Mouse (Mus musculus): ENCODE results near the gene Ifnl3. TPM values are rescaled to one million over a fixed set of nuclear protein-coding genes. Genes with fewer than 3 reads are reported as not detected.
"Not testable (repeated sequence)": the region's sequence is repeated elsewhere in the genome, so short reads cannot be mapped to it uniquely, and the experiment has no call there.

The Ifnl3 gene
- not detected for total RNA-seq (2021)
- long read RNA-seq, experiment 1, result 0 reads
- long read RNA-seq, experiment 2, result 0 reads

- DNase-seq (ENCODE audit: low spot score in 2 of 2), result not testable (repeated sequence)
These were observed at the start of gene Ifnl3 for GRCm38 (mm10) chr7:28522536-28522935. Ifnl3 (plus strand) TSS chr7:28522836.

DNA sequence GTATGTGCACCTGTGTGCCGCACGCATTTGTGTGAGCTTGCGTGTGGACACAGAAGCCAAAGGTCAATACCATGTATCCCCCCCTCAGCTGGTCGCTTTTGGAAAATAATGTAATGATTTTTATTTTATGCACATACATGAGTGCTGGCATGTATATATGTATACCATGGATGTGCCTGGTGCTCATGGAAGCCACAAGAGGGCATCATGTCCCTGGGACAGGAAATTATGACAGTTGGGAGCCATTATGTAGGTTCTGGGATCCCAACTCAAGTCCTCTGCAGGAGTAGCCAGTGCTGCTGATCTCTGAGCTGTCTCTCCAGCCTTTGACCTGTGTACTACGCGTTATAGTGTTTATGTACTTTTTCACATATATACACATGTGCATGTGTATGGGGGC, 46.4 kb upstream of the Ifnl3 start:
- no peak for DNase-seq (ENCODE audit: low spot score in 2 of 2)

GRCm38 (mm10) chr7:28477363-28477762, 45.3 kb upstream of the Ifnl3 start:
- no peak for DNase-seq (ENCODE audit: low spot score in 2 of 2)

DNA sequence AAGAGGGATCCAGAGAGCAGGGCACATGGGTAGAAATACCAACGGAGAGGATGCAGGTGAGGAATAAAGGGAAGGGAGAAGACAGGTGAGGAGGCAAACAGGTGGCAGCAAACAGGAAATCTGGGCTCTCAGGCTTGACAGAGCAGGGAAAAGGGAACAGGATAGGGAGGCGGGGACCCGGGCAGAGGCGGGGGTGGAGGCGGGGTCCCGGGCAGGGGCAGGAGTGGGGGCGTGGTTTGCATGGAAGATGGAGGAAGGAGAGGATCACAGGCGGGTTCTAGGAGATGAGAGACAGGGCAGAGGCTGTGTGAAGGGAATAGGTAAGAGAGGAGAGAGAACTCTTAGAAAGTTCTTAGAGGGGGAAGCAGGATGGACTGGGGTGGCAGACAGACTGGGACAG, 43.8 kb upstream of the Ifnl3 start:
- no peak for DNase-seq (ENCODE audit: low spot score in 2 of 2)

GRCm38 (mm10) chr7:28482854-28483253, 39.8 kb upstream of the Ifnl3 start:
- no peak for DNase-seq (ENCODE audit: low spot score in 2 of 2)

GRCm38 (mm10) chr7:28484192-28484591, 38.4 kb upstream of the Ifnl3 start:
- no peak for DNase-seq (ENCODE audit: low spot score in 2 of 2)

GRCm38 (mm10) chr7:28488030-28488491, 34.6 kb upstream of the Ifnl3 start:
- no peak for DNase-seq (ENCODE audit: low spot score in 2 of 2)

GRCm38 (mm10) chr7:28490410-28490809, 32.2 kb upstream of the Ifnl3 start:
- DNase-seq (ENCODE audit: low spot score in 2 of 2), result no peak

GRCm38 (mm10) chr7:28490903-28491302, 31.7 kb upstream of the Ifnl3 start:
- DNase-seq (ENCODE audit: low spot score in 2 of 2), result no peak

DNA sequence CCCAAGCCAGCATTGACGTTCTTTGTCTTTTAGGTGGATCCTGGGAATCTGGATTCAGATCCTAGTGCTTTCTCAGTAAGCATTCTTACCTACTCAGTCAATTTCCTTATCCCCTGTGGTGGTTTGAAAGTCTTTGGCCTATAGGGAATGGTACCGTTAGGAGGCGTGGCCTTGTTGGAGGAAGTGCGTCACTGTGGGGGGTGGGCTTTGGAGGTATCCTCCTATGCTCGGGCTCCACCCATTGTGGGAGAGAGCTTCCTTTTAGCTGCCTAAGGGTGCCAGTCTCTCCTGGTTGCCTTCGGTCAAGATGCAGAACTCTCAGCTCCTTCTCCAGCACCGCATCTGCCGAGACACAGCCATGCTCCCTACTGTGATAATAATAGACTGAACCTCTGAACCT, 30.3 kb upstream of the Ifnl3 start:
- DNase-seq (ENCODE audit: low spot score in 2 of 2), result no peak

DNA sequence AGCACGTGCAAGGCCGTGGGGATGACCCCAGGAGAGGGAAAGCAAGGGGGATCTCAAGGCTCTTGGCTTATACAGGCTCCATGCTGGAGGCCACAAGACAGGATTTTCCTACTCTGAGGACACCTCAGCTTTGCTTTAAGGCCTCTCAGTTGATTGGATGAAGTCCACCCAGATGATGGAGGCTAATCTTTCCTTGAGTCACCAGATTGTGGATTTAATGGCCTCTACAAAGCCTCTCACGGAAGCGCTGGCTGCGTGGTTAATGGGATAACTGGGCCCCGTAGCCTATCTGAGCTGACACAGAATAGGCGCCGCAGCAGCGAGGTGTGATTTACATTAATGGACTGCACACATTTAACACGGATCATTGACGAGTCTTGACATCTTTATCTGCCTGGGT, 27.2 kb upstream of the Ifnl3 start:
- DNase-seq (ENCODE audit: low spot score in 2 of 2), result no peak

- no peak for DNase-seq (ENCODE audit: low spot score in 2 of 2)
These were observed 17.1 kb upstream of the Ifnl3 start for GRCm38 (mm10) chr7:28505585-28505984.

- not testable (repeated sequence) for DNase-seq (ENCODE audit: low spot score in 2 of 2)
These were observed 13.5 kb upstream of the Ifnl3 start for GRCm38 (mm10) chr7:28509121-28509520.

- DNase-seq (ENCODE audit: low spot score in 2 of 2), result peak in 1 of 2 experiments; percentile 29
These were observed 12.1 kb upstream of the Ifnl3 start, which contains the start of gene Ifnl2 for GRCm38 (mm10) chr7:28510405-28510974. Ifnl2 (minus strand) TSS chr7:28510455.

DNA sequence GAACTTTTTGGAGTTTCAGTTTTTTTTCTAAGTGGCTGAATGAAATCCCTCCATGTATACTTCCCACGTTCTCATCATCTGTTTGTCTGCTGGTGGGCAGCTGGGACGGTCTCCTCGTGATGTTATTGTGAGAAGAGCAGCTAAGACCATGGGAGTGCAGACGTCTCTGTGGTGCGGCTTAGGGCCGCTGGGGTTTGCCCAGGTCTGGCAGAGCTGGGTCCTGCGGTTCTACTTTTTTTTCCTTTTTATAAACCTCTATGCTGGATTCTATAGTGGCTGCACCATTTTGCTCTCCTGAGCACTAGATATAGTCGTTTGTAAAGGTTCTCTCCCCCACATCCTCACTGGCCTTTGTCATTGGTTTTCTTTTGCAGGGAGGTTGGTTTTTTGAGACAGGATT, 11.2 kb upstream of the Ifnl3 start:
- no peak for DNase-seq (ENCODE audit: low spot score in 2 of 2)

GRCm38 (mm10) chr7:28527922-28528719, 5.5 kb downstream of the Ifnl3 start:
- DNase-seq (ENCODE audit: low spot score in 2 of 2), result peak; percentile 39 to 53

DNA sequence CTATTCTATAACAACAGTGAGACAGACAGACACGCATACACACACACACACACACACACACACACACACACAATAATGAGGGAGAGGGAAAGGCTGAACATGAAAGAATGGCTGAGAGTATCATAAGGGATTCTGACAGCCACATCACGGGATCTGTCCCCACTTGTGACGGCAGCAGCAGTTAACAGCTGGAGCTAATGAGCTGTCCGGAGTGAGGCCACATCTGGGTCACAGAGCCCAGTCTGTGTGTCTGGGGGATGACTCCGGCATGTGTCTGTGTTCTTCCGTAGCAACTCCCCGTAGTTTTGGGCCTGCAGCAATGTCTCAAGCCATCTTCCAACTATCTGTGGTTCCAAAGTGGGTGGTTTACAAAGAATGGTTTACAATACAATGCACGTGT, 9.4 kb downstream of the Ifnl3 start:
- no peak for DNase-seq (ENCODE audit: low spot score in 2 of 2)

- not testable (repeated sequence) for DNase-seq (ENCODE audit: low spot score in 2 of 2)
These were observed 16.2 kb downstream of the Ifnl3 start for GRCm38 (mm10) chr7:28538886-28539285.

DNA sequence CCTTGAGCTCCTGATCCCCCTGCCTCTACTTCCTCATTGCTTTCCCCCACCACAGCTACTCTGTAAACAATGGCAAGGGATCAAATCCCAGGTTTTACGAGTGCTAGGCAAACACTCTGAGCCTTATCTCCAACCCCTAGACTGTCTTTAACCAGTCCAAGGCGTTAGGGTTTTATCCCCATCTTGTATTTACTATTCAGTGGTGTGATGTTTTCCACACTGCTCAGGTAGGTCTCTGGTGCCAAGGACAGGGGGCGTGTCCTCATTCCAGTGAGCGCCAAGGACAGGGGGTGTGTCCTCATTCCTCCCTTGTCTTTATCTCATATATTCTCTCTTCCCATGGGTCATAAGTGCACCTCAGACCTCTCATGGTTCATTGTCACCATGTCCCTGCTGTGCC, 17.9 kb downstream of the Ifnl3 start, which contains the start of gene Sycn:
Sycn (plus strand) TSS at position 360 of the 400 bp plus-strand sequence.
- no peak for DNase-seq (ENCODE audit: low spot score in 2 of 2)

DNA sequence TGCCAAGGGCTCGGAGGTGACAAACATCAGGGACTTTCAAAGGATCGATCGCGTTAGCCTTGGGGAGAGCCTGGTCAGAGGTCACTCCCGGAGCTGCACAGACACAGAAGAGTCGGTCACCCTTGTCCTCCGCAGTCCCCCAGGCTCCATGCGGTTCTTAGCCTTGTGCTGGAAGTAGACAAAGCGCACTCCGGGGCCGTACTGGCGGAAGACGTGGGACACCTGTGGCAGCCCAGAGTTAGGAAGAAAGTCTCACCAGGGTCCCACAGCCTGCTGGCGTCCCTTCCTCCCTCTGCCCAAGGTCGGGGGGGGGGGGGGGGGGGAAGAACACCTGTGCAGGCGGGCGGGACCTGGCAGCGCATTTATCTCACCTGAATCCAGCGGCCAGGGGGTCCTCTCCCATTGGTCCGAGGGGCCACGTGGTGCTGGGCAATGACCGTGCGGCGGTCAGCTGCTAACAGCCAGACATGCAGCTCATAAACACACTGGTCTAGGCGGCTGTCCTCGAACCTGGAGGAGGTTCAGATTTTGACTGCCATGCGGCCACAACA, 21.5 kb downstream of the Ifnl3 start:
- no peak for DNase-seq (ENCODE audit: low spot score in 2 of 2)

DNA sequence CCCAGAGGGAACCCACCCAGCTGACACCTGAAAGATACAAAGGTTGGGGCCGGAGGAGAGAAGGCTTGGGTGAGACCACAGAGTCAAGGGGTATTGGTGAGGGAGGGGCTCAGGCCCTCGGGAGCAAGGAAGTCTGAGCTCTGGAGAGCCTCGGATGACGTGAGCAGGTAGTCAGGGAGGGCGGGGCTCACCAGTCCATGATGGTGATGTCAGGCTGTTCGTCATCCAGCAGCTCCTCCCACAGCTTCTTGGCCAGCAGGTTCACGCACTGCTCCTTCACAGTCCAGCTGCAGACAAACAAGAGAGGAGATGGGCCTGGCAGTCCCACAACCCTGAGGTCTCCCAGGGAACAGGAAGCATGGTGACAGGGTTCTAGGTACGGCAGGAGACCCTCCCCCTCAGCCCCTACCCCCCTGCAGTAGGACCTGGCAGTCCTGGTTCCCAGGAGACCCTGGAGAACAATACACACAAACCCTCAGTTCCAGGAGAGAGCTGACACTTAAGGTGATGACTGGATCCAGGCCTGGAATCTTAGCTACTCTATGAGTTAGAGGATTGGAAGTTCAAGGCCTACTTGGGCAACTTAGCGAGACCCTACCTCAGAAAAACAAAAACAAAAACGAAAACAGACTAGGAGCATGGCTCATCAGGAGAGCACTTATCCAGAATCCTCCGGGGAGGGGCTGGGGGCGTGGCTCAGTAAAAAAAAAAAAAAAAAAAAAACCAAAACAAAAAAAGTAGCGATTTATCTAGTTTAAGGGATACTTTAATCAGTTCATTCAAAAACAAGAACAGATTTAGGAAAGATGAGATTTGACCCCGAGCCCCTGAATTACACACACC, 22.6 kb downstream of the Ifnl3 start:
- no peak for DNase-seq (ENCODE audit: low spot score in 2 of 2)
